Mouse (Mus musculus) lung, embryonic 15.5 days (tissue): Measurements from ENCODE around the gene Rsrc2. TPM values are rescaled to one million over a fixed set of nuclear protein-coding genes. Genes with fewer than 3 reads are reported as not detected.
A peak's percentile ranks its signal among the peaks of the same experiment; 100 is the strongest.
"Not testable (repeated sequence)": the region's sequence is repeated elsewhere in the genome, so short reads cannot be mapped to it uniquely, and the experiment has no call there.

ENCODE experiments used
- ATAC-seq: fragments of 200-750 bp; cut with Nextera tagmentation; 2 replicates; pipeline ENCODE4 v1.8.0; 2017; ENCODE audit warnings: moderate number of reproducible peaks, borderline replicate concordance; ENCODE audit not compliant: low FRiP score, low TSS enrichment; ENCODE audit errors: extremely low read depth
- H3K27ac ChIP-seq: fragments of 300-500 bp; sonication (generic); 2 replicates; pipeline ENCODE4 v1.5.1; 2015; ENCODE audit warnings: moderate library complexity, mild to moderate bottlenecking, inconsistent platforms
- H3K27me3 ChIP-seq: fragments of 300-500 bp; sonication (generic); 2 replicates; pipeline ENCODE4 v1.6.1; 2015; ENCODE audit warnings: inconsistent platforms
- H3K36me3 ChIP-seq: fragments of 300-500 bp; sonication (generic); 2 replicates; pipeline ENCODE4 v1.6.1; 2015; ENCODE audit warnings: inconsistent platforms
- H3K4me1 ChIP-seq: fragments of 300-500 bp; sonication (generic); 2 replicates; pipeline ENCODE4 v1.6.1; 2015; ENCODE audit warnings: inconsistent platforms
- H3K4me2 ChIP-seq: fragments of 300-500 bp; sonication (generic); 2 replicates; pipeline ENCODE4 v1.6.1; 2015; ENCODE audit warnings: inconsistent platforms, mild to moderate bottlenecking, moderate library complexity
- H3K4me3 ChIP-seq: fragments of 300-500 bp; sonication (generic); 2 replicates; pipeline ENCODE4 v1.5.1; 2015; ENCODE audit warnings: mild to moderate bottlenecking, inconsistent platforms
- H3K9ac ChIP-seq: fragments of 300-500 bp; sonication (generic); 2 replicates; pipeline ENCODE4 v1.6.1; 2015; ENCODE audit warnings: inconsistent platforms
- H3K9me3 ChIP-seq: fragments of 300-500 bp; sonication (generic); 2 replicates; pipeline ENCODE4 v1.6.1; 2016; ENCODE audit warnings: inconsistent platforms
- WGBS: fragments of 180-500 bp; shearing (Covaris S2); methylation state at CpG from one replicate; pipeline ENCODE4 v1.1.7; 2015; 5-methylcytosine and 5-hydroxymethylcytosine counted together
- polyA plus RNA-seq: library from polyadenylated mRNA; unstranded; fragments of >200 nt; fragmentation: Nextera tagmentation; extraction: Ambion mirVana; gene quantifications from 2 replicates; pipeline ENCODE4 v1.2.1, GENCODE M21; 2015

Gene Rsrc2
- polyA plus RNA-seq, 1 experiment from 2014 or later, result 107 TPM

DNA sequence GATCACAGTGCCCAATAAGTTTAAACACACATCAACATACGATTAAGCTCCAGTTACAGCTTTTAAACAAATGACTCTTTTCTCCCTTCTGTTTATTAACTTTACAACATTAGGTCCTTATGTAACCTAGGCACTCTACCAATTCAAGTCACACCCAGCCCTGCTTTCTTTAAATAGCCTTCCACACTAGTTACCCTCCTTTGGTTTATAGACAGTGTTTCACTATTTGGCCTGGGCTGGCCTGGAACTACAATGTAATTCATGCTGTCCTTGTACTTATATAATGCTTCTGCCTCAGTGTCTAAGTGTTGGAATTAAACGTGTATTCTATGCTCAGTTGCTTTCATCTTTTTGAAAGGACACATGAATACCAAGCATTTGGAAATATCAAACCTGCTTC is 4.9 kb downstream of the Rsrc2 start:
- Histone ChIP-seq H3K27me3 (no peaks in the 10 kb centered on the region), H3K27ac (no peak overlapping the region), H3K4me3 (no peak overlapping the region), H3K4me2 (no peak overlapping the region), H3K36me3 (peaks cover 45% of the 10 kb centered on the region), H3K4me1 (peaks cover 18% of the 10 kb centered on the region), H3K9me3 (no peaks in the 10 kb centered on the region), H3K9ac (no peak overlapping the region)
- ATAC-seq, result no peak
- WGBS, result 78% methylated on average over 2 of the region's 2 CpGs

DNA sequence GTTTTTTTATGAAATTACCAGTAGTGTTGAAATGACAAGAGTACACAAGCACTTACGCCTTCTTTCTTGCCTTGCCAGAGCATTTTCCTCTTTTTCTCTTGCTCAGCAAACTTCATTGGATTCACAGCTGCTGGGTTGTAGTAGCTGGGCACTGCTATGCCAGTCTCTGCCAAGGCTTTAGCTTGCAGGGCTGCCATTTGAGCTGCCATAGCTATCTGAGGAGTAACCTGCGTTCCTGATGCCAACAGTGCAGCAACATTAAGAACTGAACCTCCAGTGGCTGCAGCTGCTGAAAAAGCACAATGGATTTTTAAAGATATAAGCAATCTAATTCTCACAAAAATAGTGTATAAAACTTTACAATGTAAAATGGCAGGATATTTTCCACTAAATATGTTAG is 18.2 kb downstream of the Rsrc2 start:
- no peak overlapping the region for H3K27ac ChIP-seq
- no peak overlapping the region for H3K4me3 ChIP-seq
- H3K9me3 ChIP-seq, result no peaks in the 10 kb centered on the region
- no peak overlapping the region for H3K9ac ChIP-seq
- no peaks in the 10 kb centered on the region for H3K27me3 ChIP-seq
- H3K4me2 ChIP-seq, result no peak overlapping the region
- H3K4me1 ChIP-seq, result no peaks in the 10 kb centered on the region
- 94% methylated on average over 2 of the region's 2 CpGs for WGBS
- no peak for ATAC-seq
- peaks cover 80% of the 10 kb centered on the region for H3K36me3 ChIP-seq

DNA sequence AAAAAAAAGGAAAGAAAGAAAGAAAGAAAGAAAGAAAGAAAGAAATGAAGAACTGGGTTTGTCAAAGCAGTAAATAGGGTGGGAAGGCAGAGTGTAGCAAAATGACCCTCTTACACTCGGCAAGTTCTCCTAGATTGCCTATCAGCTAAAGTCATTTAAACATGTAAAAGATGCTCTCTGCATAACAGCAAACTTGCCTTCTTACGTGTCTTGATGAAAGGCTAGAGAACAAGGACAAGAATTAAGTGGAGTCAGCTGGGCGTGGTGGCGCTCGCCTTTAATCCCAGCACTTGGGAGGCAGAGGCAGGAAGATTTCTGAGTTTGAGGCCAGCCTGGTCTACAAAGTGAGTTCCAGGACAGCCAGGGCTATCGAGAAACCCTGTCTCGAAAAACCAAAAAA is 25.4 kb downstream of the Rsrc2 start:
- not testable (repeated sequence) for H3K4me1 ChIP-seq, H3K4me3 ChIP-seq, H3K27ac ChIP-seq, H3K27me3 ChIP-seq, H3K4me2 ChIP-seq, H3K9ac ChIP-seq, ATAC-seq, H3K9me3 ChIP-seq
- 85% methylated on average over 7 of the region's 7 CpGs for WGBS
- H3K36me3 ChIP-seq, result peaks cover 16% of the 10 kb centered on the region

DNA sequence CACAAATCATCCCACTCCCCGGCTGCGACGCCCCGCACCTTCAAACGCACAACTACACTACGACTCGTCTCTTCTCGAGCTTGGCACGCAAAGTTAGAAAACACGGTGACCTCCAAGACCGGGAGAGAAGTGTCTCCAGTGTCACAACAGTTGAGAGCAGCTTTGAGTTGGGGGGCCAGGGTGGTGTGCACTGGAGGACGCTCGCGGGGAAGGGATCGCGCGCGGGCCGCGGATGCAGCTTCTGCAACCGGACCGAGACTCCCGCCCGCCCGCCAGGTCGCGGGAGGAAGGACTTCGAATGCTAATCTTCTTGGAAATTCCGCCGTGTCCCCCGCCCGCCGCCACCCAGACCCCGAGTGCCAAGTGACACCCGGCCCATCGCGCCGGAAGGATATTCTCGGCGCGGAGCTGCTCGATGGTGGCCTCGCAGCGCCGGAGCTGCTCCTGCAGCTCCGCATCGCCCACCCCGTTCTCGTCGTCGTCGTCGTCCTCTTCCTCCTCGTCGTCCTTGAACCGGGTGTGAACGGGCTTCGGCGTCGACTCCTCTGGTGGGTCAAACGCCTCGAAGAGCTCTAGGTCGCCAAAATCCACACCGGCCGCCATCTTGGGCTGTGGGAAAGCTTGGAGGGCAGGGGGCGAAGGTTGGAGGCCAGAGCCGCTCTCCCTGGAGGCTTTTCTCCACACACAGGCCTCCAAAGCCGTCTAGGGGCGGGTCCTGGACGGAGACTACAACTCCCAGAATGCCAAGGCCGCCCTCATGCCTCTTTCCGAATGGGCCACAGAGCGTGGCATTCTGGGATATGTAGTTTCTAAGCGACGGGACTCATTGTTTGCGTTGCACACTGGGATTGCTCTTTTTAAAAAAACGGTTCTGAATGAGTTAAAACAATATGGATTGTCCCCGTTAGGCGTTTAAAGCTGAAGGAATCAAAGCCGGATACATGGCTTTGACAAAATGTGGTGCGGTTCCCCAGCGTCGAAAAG is 28.6 kb downstream of the Rsrc2 start, which contains the start of gene Zcchc8:
TSS of gene Zcchc8 (minus strand) at position 773 of the 984 bp plus-strand sequence.
- H3K27me3 ChIP-seq, result no peaks in the 10 kb centered on the region
- H3K27ac ChIP-seq, result peak within 1 kb of the TSS; percentile 83
- H3K9me3 ChIP-seq, result no peaks in the 10 kb centered on the region
- peaks cover 11% of the 10 kb centered on the region for H3K36me3 ChIP-seq
- WGBS, result under 1% methylated on average over 83 of the region's 83 CpGs
- H3K9ac ChIP-seq, result peak within 1 kb of the TSS; percentile 86
- H3K4me2 ChIP-seq, result peak within 1 kb of the TSS; percentile 66
- ATAC-seq, result peak; percentile 100
- peak within 1 kb of the TSS; percentile 77 for H3K4me3 ChIP-seq
- H3K4me1 ChIP-seq, result peaks cover 25% of the 10 kb centered on the region

DNA sequence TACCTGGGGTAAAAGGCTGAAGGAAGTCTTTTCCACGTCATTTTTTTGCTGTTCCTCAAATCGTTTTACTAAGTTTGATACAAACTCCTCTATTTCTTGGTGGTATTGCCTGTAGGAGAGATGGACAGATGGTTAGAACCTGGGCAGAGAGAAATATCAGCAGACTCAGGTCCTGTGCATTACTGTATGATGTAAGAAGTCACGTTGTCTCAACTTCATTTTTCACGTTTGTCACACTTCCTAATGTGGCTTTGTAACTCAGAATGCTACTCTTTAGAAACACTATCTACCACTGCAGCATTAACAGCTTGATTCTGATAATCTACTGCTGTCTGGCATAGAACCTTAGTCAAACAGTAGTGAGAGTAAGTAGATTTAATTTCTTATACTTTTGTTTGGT is 34.6 kb downstream of the Rsrc2 start:
- Histone ChIP-seq H3K36me3 (peaks cover 67% of the 10 kb centered on the region), H3K4me3 (no peak overlapping the region), H3K9ac (no peak overlapping the region), H3K4me1 (peaks cover 25% of the 10 kb centered on the region), H3K27me3 (no peaks in the 10 kb centered on the region), H3K9me3 (no peaks in the 10 kb centered on the region), H3K27ac (no peak overlapping the region), H3K4me2 (no peak overlapping the region)
- no peak for ATAC-seq
- WGBS, result 79% methylated on average over 4 of the region's 4 CpGs

DNA sequence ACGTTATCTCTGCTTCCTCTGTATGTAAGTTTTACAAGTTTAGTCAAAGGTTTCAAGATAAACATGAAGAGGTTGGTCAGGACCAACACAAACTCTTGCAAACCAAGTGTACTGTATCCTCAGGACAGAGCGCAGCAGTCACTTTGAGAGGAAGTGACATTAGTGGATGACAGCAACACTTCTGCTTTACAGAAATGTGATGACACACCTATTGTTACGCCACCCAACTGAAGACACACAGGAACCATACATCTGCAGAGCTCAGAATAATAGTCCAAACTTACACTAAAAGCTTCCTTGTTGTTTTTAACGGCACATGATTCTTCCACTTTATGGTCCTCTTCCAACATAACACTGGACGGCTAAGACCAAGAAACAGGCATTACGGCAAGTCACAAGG is 35.4 kb downstream of the Rsrc2 start:
- ATAC-seq, result no peak
- Histone ChIP-seq H3K27me3 (no peaks in the 10 kb centered on the region), H3K4me2 (no peak overlapping the region), H3K9ac (no peak overlapping the region), H3K27ac (no peak overlapping the region), H3K4me3 (no peak overlapping the region), H3K36me3 (peaks cover 75% of the 10 kb centered on the region), H3K9me3 (no peaks in the 10 kb centered on the region), H3K4me1 (peaks cover 17% of the 10 kb centered on the region)
- WGBS, result 93% methylated on average over 6 of the region's 6 CpGs

DNA sequence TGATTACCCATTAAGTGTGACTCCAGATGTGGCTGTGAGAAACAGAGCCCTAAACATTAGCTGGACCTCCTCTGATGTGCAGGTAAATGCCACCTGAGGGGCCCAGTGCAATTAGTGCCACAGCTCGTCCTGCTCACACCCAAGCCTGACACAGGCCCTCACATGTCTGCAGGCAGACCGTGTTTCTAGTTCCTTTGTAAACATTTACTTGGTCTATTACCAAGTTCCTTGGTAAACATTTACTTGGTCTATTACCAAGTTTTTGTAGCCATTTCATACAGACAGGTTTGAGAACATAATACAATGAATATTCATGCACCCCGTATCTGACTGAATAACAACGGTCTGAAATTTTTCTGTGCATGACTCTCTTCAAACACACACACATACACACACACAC is 39.6 kb downstream of the Rsrc2 start:
- no peaks in the 10 kb centered on the region for H3K9me3 ChIP-seq
- H3K36me3 ChIP-seq, result peaks cover 93% of the 10 kb centered on the region

DNA sequence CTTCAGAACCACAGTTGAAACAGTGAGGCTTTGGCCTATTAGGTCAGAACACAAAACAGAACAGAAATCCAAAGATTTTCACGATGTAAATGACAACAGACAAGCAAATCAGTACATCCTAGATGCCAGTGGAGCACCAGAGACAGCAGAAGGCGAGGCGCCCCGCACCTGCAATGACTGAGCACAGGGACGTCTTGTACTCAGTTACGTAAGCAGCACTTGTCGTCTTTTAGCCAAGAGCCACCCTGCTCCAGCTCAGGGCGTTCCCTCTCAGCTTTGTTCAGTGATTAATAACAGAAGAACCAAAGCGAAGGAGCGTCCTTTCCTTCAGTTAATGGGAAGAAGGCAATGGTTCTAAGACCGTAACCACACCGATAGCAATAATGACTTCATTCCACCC is 40.6 kb downstream of the Rsrc2 start:
- H3K9ac ChIP-seq, result no peak overlapping the region
- ATAC-seq, result no peak
- peaks cover 92% of the 10 kb centered on the region for H3K36me3 ChIP-seq
- no peaks in the 10 kb centered on the region for H3K9me3 ChIP-seq
- H3K4me3 ChIP-seq, result no peak overlapping the region
- no peaks in the 10 kb centered on the region for H3K4me1 ChIP-seq
- no peak overlapping the region for H3K27ac ChIP-seq
- WGBS, result 90% methylated on average over 12 of the region's 12 CpGs
- H3K4me2 ChIP-seq, result no peak overlapping the region
- H3K27me3 ChIP-seq, result no peaks in the 10 kb centered on the region

More for the DNA sequence above, 39.6 kb downstream of the Rsrc2 start:
- Histone ChIP-seq H3K4me3 (no peak overlapping the region), H3K27me3 (no peaks in the 10 kb centered on the region), H3K9ac (no peak overlapping the region), H3K4me1 (no peaks in the 10 kb centered on the region), H3K27ac (no peak overlapping the region), H3K4me2 (no peak overlapping the region)
- WGBS, result 42% methylated on average over 4 of the region's 4 CpGs
- no peak for ATAC-seq

DNA sequence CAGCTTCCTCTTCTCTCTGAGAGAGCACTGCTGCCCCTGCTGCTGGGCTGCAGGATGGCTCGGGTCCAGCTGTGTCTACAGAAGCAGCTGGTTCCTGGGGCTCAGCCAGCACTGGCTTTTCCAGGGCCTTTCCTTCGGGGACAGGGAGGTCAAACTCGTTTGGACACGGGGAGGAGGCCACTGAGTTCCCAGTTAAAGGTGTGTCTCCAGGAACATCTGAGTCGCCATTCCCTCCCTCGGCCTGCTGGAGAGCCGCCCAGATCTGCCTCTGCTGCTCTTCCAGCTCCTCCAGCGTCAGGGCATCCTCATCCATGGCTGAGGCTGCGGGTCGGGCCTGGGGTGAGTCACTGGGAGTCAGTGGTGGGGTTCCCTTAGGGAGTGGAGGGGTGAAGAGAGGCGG is 48.6 kb downstream of the Rsrc2 start:
- Histone ChIP-seq H3K4me1 (peaks cover 7% of the 10 kb centered on the region; the same call in 1 of the 2 replicates), H3K9me3 (no peaks in the 10 kb centered on the region), H3K27ac (no peak overlapping the region), H3K27me3 (no peaks in the 10 kb centered on the region), H3K9ac (no peak overlapping the region), H3K4me2 (no peak overlapping the region), H3K36me3 (peaks cover 67% of the 10 kb centered on the region), H3K4me3 (no peak overlapping the region)
- WGBS, result 55% methylated on average over 11 of the region's 11 CpGs
- ATAC-seq, result 0 out of 2 replicates have a peak, but pooled peaks have one; percentile 24

DNA sequence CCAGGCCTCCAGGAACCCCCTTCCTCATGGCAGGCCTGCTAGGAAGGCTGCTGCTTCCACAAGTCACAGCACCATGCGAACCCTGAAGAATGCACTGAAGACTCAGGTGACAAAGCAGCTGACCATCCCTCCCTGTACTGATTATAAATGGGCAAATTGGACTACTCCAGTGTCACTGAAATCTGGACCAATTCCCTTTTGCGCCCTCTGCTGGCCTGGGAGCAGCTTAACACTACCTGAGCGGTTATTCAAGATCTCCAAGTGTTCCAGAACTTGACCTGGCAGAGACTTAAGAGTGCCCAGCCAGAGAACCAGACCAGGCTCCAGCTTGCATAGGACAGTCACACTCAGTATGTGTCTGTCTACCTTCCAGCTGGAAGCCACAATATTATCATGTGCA is 50.0 kb downstream of the Rsrc2 start:
- H3K9ac ChIP-seq, result no peak overlapping the region
- no peaks in the 10 kb centered on the region for H3K9me3 ChIP-seq
- no peak overlapping the region for H3K4me2 ChIP-seq
- H3K4me3 ChIP-seq, result no peak overlapping the region
- H3K36me3 ChIP-seq, result peaks cover 54% of the 10 kb centered on the region
- no peak overlapping the region for H3K27ac ChIP-seq
- ATAC-seq, result no peak
- H3K4me1 ChIP-seq, result peaks cover 15% of the 10 kb centered on the region
- WGBS, result 28% methylated on average over 3 of the region's 3 CpGs
- H3K27me3 ChIP-seq, result no peaks in the 10 kb centered on the region

DNA sequence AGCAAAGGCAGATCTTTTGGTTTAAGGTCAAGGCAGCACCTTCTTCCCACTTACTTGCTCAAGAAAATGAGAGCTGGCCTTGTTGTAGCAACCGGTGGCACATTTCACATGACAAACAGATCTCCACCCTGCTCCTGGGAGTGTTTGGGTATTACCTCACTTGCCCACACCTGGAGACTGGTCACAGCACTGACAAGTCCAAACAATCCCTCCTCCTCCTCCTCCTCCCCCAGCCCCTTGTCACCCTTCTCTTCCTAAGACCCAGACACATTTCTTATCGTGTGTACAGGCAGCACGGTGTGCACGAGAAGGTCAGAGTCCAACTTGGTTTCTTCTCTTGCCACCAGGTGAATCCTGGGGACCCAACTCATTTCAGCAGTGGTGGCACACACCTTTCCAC is 52.3 kb downstream of the Rsrc2 start:
- Histone ChIP-seq H3K4me3 (no peak overlapping the region), H3K4me2 (no peak overlapping the region), H3K9ac (no peak overlapping the region), H3K27ac (no peak overlapping the region), H3K9me3 (no peaks in the 10 kb centered on the region), H3K27me3 (no peaks in the 10 kb centered on the region), H3K36me3 (peaks cover 32% of the 10 kb centered on the region), H3K4me1 (peaks cover 25% of the 10 kb centered on the region)
- WGBS, result 55% methylated on average over 4 of the region's 4 CpGs
- ATAC-seq, result no peak

DNA sequence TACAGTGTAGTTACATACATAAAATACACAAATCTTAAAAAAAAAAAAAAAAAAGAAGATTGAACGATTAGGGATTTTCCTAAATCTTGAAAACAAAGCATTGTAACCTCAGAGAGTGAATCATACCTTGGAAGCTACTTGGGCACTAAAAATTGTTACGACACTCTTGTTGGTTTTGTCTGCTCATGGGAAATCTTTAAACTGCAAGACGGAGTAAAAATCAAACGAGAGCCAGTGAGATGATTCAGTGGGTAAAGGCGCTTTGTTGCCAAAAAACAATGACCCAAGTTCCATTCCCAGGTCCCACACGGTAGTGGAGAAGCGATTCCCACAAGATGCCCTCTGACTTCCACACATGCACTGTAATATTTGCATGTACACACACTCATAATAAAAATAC is 53.0 kb downstream of the Rsrc2 start:
- ATAC-seq, result no peak
- Histone ChIP-seq H3K4me1 (peaks cover 25% of the 10 kb centered on the region), H3K4me3 (no peak overlapping the region), H3K36me3 (peaks cover 25% of the 10 kb centered on the region), H3K9ac (no peak overlapping the region), H3K27me3 (no peaks in the 10 kb centered on the region), H3K27ac (no peak overlapping the region), H3K4me2 (no peak overlapping the region), H3K9me3 (no peaks in the 10 kb centered on the region)
- WGBS, result 83% methylated on average over 7 of the region's 7 CpGs
